Mouse (Mus musculus) cerebellum, adult 11-12 months (tissue): ENCODE results near the gene Tmem86a.
"Not testable (repeated sequence)": the region's sequence is repeated elsewhere in the genome, so short reads cannot be mapped to it uniquely, and the experiment has no call there.

Experiments used
- DNase-seq: peaks from one replicate; pipeline ENCODE4 v3.0.0; 2022

Tmem86a gene

GRCm38 (mm10) chr7:47050366-47050765, at the start of gene Tmem86a:
Gene Tmem86a (plus strand): TSS chr7:47050601.
- DNase-seq: peak; percentile 96

GRCm38 (mm10) chr7:47000644-47000983, 49.8 kb upstream of the Tmem86a start:
- no peak for DNase-seq

GRCm38 (mm10) chr7:47001125-47001899, 49.1 kb upstream of the Tmem86a start:
- no peak for DNase-seq

- no peak for DNase-seq
Measured at GRCm38 (mm10) chr7:47001900-47002275, 48.5 kb upstream of the Tmem86a start.

GRCm38 (mm10) chr7:47003411-47004115, 46.8 kb upstream of the Tmem86a start:
- no peak for DNase-seq

GRCm38 (mm10) chr7:47007109-47007780, 43.2 kb upstream of the Tmem86a start:
- peak; percentile 63 for DNase-seq

GRCm38 (mm10) chr7:47007818-47008167, 42.6 kb upstream of the Tmem86a start:
- DNase-seq: no peak

GRCm38 (mm10) chr7:47008168-47008993, 42.0 kb upstream of the Tmem86a start, which contains the start of gene Spty2d1:
Gene Spty2d1 (minus strand): TSS chr7:47008411.
- DNase-seq: peak; percentile 98

GRCm38 (mm10) chr7:47013131-47013767, 37.2 kb upstream of the Tmem86a start:
- DNase-seq: no peak

GRCm38 (mm10) chr7:47014564-47015389, 35.6 kb upstream of the Tmem86a start:
- no peak for DNase-seq

- peak; percentile 79 for DNase-seq
Measured at GRCm38 (mm10) chr7:47015390-47016065, 34.9 kb upstream of the Tmem86a start.

- DNase-seq: no peak
Measured at GRCm38 (mm10) chr7:47016602-47017001, 33.8 kb upstream of the Tmem86a start.

- DNase-seq: no peak
Measured at GRCm38 (mm10) chr7:47017146-47017545, 33.3 kb upstream of the Tmem86a start.

GRCm38 (mm10) chr7:47019641-47020040, 30.8 kb upstream of the Tmem86a start:
- DNase-seq: no peak

- DNase-seq: no peak
Measured at GRCm38 (mm10) chr7:47020956-47021355, 29.4 kb upstream of the Tmem86a start.

- no peak for DNase-seq
Measured at GRCm38 (mm10) chr7:47022482-47022881, 27.9 kb upstream of the Tmem86a start.

GRCm38 (mm10) chr7:47023530-47023929, 26.9 kb upstream of the Tmem86a start:
- peak; percentile 58 for DNase-seq

GRCm38 (mm10) chr7:47024454-47024853, 25.9 kb upstream of the Tmem86a start:
- no peak for DNase-seq

- DNase-seq: no peak
Measured at GRCm38 (mm10) chr7:47025429-47025828, 25.0 kb upstream of the Tmem86a start.

GRCm38 (mm10) chr7:47026899-47027298, 23.5 kb upstream of the Tmem86a start:
- DNase-seq: not testable (repeated sequence)

- no peak for DNase-seq
Measured at GRCm38 (mm10) chr7:47027520-47027919, 22.9 kb upstream of the Tmem86a start.
